Mouse (Mus musculus): ENCODE results near the gene Rinl.

The Rinl gene

DNA sequence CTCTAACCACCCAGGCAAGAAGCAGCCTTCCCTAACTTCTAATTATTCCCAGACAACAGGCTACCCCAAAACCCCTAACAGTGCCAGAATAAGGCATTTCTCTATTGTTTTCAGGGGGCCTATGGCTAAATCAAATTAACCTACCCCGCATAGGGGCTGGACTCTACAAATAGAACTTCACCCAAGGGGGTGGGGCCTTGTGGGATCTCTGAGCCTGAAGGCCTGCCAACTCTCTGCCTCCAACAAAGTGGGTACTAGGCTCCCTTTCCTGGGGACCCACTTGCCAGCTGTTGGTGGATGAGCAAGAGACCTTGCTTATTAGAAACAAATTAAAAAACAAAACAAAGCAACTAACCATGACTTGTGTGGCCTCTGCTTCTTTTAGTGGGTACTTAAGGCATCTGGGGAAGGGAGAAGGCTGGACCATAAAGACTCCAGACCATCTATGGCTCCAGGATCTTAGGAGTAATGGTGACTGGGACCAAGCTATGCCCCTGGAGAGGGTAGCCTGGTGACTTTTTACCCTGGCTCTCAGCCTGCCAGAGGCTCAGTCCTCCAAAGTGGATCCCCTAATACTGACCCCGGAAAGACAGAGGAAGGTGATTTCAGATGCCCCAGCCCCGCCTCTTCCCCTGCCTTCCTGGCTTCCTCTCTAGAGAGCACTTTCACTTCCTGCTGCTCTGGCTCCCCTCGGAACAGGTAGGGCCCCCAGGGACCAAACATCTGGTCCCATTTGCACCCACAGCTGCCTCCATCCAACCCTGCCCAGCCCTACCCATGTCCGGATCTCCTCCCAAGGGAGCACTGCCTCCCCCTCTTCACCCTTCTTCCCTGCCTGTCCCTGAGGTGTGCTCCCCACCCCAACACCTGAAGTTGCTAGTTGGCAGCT lies at the start of gene Rinl:
Gene Rinl, plus strand, starts transcription at position 663 of the 889 bp plus-strand sequence.
- no peak for DNase-seq (ENCODE audit: extremely low spot score)

GRCm38 (mm10) chr7:28739829-28740228 lies 48.9 kb upstream of the Rinl start:
- no peak for DNase-seq (ENCODE audit: extremely low spot score)

- DNase-seq (ENCODE audit: extremely low spot score): no peak
These were observed 47.8 kb upstream of the Rinl start for GRCm38 (mm10) chr7:28740949-28741348.

DNA sequence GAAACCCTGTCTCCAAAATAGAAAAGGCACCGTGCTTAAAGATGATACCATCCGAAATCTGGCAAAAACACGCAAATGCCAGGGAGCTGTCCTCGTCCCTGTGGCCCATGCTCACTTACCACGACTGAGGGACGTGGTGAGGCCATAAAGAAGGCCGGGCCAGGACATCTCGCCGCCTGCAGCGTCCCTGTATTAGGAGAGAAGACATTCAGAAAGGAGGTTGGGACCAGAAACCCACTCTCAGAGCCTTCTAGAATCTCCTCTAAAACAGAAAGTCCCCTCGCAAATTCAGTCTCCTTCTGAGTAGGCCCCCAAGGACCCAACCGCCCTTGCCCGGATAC lies 47.4 kb upstream of the Rinl start:
- no peak for DNase-seq (ENCODE audit: extremely low spot score)

- peak; percentile 97 for DNase-seq (ENCODE audit: extremely low spot score)
These were observed 46.9 kb upstream of the Rinl start, which contains the start of the genes Mrps12 and Sars2 for GRCm38 (mm10) chr7:28741709-28742438. Gene Mrps12 (minus strand): TSS chr7:28741820. Gene Sars2 (plus strand): TSS chr7:28741992.

DNA sequence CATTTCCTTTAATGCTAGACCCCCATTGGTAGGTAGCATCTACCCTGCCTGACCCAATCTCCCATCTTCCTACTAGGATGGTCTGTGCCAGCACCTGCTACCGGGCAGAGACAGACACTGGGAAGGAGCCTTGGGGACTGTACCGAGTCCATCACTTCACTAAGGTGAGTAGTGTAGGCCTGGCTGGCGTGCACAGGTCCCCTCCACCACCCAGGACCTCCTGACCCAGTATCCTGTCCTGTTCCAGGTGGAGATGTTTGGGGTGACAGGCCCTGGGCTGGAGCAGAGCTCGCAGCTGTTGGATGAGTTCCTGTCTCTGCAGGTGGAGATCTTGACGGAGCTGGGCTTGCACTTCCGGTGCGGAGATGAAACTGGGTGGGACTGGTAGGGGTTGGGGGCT lies 38.8 kb upstream of the Rinl start:
- DNase-seq (ENCODE audit: extremely low spot score): no peak

- no peak for DNase-seq (ENCODE audit: extremely low spot score)
These were observed 32.7 kb upstream of the Rinl start, which contains the start of gene Ccer2 for GRCm38 (mm10) chr7:28756079-28756478. Gene Ccer2 (plus strand): TSS chr7:28756174.

DNA sequence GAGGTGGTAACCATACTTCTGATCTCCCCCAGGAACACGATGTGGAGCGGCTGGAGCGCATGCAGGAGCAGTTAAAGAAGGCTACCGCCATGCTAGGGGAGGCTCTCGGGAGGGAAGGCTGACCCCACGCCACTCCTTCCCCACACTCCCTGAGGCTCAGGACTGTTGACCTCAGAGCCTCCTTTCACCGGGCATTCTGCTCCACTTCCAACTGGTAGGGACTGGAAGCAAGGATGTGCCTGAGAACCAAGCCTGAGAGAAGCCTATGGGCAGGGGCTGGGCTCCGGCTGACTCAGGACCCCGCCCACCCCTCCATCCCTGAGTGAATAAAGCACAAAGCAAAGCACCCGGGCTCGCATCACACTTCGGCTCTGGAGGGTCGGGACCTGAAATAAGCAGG lies 30.1 kb upstream of the Rinl start:
- no peak for DNase-seq (ENCODE audit: extremely low spot score)

- no peak for DNase-seq (ENCODE audit: extremely low spot score)
These were observed 26.9 kb upstream of the Rinl start for GRCm38 (mm10) chr7:28761907-28762306.

- no peak for DNase-seq (ENCODE audit: extremely low spot score)
These were observed 23.6 kb upstream of the Rinl start for GRCm38 (mm10) chr7:28765211-28765610.

- DNase-seq (ENCODE audit: extremely low spot score): peak; percentile 99
These were observed 22.4 kb upstream of the Rinl start, which contains the start of gene Sirt2 for GRCm38 (mm10) chr7:28766173-28766879. Gene Sirt2 (plus strand): TSS chr7:28766735.

DNA sequence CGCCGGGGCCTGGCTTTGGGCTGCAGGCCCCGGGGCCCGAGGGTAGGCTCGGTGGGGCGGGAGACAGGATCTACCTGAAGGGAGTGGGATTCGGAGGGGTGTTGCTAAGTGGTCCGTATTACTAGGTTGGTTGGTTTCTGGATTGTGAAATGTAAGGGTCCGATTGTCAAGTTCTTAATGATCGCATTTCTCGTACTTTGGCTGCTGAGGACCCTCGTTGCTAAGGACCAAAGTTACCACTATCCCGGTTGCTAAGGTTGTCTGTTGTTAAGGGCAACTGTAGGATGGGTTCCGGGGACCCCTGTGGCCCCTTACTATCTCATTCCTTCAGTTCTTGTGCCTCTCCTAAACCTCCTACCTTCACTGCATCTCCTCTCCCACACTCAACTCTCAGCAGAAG lies 21.9 kb upstream of the Rinl start:
- no peak for DNase-seq (ENCODE audit: extremely low spot score)

DNA sequence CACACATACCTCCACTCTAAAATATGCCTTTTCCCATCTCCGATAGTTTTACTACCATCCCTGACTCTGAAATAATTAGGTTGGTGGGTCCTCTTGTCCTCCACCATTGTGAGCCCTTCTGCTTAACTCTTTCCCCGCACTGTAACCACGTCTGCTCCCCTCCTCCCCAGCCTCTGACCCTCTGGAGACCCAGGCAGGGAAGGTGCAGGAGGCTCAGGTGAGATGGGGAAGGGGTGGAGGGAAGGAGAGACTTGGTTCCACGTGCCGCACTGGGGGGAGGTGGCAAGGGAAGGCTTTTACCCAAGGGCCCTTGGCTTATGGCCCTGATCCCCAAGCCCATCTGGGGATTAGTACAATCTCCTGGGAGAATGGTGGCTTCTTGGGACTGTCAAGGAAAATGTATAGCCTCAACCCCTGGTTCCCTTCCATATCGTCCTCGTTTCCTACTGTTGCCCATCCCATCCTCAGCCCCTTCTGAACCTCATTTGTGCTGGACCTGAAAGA lies 21.3 kb upstream of the Rinl start, which contains the start of gene Nfkbib:
Gene Nfkbib, minus strand, starts transcription at position 51 of the 504 bp plus-strand sequence.
- DNase-seq (ENCODE audit: extremely low spot score): no peak

DNA sequence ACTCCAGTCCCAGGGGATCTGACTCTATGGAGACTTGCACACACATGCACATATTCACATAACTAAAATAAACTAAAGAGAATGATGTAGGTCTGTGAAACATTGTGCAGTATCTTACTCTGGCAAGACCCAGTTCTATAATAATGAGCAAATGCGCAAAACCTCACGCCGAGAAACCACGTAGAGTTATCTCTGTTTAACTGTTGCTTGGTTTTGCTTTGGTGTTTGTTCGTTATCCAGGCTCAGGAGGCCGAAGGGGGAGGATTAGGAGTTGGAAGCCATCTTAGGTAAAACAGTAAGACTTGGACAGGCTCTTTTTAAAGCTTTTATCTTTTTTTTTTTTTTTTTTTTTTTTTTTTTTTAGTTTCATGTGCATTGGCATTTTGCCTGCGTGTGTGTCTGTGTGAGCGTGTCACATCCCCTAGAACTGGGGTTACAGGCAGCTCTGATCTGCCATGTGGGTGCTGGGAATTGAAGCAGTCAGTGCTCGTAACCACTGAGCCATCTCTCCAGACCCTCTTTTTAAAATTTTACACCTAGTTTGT lies 19.3 kb upstream of the Rinl start:
- DNase-seq (ENCODE audit: extremely low spot score): no peak

GRCm38 (mm10) chr7:28770309-28770708 lies 18.5 kb upstream of the Rinl start:
- DNase-seq (ENCODE audit: extremely low spot score): no peak

DNA sequence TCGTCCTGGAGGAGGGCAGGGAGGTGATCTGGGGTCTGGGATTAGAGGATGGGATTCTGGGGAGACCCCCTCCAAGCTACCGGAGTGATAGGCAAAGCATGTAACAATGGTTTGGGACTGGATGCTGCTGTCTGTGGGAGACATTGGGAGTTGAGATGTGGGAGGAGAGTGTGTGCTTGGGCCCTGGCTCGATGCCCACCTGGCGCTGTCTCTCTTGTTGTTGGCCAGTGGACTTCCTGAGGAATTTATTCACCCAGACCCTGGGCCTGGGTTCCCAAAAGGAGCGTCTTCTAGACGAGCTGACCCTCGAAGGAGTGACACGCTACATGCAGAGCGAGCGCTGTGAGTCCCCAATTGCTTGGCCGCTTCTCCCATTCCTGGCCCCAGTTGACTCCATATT lies 16.9 kb upstream of the Rinl start:
- no peak for DNase-seq (ENCODE audit: extremely low spot score)

DNA sequence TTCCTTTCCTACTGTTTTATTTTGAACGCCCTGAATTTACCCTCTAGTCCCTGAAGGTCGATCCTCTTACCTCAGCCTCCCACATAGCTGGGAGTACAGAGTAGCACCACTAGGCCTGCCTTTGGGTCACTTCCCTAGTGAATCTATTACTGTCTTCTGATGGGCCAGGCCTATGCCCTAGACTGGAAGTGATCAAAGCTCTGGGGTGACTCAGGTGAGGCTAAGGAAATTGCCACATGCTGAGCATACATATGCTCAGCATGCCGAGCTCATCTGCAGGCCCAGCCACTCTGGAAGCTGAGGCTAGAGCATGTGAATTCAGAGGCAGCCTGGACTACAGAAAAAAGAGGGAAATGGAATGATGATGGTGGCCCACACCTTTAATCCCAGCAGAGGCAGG lies 15.6 kb upstream of the Rinl start:
- no peak for DNase-seq (ENCODE audit: extremely low spot score)

- DNase-seq (ENCODE audit: extremely low spot score): no peak
These were observed 14.6 kb upstream of the Rinl start for GRCm38 (mm10) chr7:28774164-28774563.

GRCm38 (mm10) chr7:28775129-28775528 lies 13.6 kb upstream of the Rinl start:
- no peak for DNase-seq (ENCODE audit: extremely low spot score)

GRCm38 (mm10) chr7:28778825-28779224 lies 9.9 kb upstream of the Rinl start:
- DNase-seq (ENCODE audit: extremely low spot score): no peak

- peak; percentile 81 for DNase-seq (ENCODE audit: extremely low spot score)
These were observed 8.6 kb upstream of the Rinl start for GRCm38 (mm10) chr7:28780067-28780658.
